Mouse (Mus musculus) spleen, postnatal 36 days (tissue): ENCODE results near the gene Pdzd2.

Source experiments
- DNase-seq, 2 experiments: peaks; one replicate each; pipeline ENCODE4 v3.0.0; 2022; ENCODE audit warnings: low spot score in 2 of 2, mixed read lengths in 1 of 2

Gene Pdzd2

DNA sequence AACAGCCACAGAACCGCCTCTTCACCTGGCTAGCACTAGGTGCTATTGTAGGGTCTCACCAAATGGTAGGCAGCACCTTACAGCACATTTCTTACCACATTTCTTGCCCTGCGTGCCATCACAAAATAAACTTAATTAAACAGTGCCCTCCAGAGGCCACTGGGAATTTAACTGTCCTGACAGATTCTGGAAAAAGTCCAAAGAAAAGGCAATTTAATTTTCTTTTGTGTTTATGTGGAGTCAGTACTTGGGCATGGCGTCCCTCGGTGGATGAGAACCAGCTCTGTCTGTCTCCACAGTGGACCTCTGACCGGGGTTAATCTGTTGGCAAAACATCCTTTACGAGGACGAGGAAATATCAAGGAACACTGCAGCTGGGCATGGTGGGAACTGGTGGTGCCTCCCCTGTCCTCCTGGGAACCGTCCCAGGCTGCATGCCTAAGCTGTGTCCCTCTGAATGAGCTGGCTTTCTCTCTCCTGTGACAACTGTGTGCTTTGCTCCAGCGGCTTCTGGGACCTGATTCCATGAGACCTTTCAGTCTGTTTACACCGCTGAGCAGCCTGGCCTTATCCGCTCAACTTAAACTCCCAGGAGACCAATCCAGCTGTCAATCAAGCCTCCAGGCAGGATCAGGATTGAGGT lies 162.5 kb downstream of the Pdzd2 start:
- peak in 1 of 2 experiments; percentile 19 for DNase-seq

DNA sequence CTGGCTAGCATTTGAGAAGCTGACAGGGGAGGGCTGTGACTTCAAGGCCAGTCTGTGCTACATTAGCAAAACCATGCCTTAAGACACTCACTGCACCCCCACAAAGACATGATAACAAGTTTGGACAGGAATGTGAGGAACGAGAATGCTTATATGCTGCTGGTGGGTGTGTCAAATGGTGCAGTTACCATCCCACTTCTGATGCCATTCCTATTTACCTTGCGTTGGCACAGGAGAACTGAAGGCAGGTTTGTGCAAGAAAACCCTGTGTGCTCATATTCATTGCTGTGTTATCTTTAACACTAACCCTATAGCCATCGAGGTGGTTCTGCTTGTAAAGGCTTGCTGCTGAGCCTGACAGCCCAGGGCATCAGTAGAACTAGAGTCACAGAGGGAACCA lies 166.1 kb downstream of the Pdzd2 start:
- no peak for DNase-seq

GRCm38 (mm10) chr15:12571168-12571567 lies 168.6 kb downstream of the Pdzd2 start:
- no peak for DNase-seq

DNA sequence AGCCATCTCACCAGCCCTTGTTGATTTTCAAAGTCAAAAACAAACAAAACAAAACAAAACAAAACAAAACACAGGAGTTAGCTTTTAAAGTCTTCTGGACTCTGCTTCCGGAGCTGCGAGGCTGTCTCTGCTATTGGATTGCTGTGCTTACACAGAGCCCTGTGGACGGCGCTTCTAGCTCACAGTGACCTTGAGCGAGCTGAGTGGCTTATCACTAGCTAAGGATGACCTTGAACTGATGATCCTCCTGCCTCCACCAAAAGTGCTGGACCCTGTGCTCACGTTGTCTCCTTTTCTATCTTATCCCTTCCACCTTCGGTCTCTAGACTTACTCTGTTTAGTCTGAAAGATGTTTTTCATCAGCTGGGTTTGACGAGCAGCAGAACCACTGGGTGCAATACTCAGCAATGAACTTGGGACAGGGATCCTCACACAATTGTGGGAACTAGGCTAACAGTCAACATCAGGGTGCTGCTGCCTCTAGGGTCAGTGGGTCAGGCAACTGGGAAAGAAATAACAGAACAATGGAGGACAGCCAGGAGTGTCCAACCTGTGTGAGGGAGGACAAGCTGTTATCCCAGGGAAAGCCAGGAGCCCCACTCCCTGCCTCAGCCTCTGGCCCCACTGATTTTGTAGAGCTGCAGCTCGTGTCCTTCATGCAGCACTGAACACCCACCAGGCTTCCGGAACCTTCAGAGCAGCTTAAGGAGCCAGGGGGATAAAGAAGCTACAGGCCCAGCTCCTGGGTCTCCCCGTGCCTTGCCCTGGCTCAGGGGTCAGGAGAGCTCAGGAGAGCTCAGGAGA lies 172.9 kb downstream of the Pdzd2 start:
- no peak for DNase-seq

GRCm38 (mm10) chr15:12565281-12565680 lies 174.4 kb downstream of the Pdzd2 start:
- peak; percentile 4 to 22 for DNase-seq

GRCm38 (mm10) chr15:12560505-12560904 lies 179.2 kb downstream of the Pdzd2 start:
- no peak for DNase-seq

GRCm38 (mm10) chr15:12557663-12558436 lies 181.9 kb downstream of the Pdzd2 start:
- DNase-seq = no peak

DNA sequence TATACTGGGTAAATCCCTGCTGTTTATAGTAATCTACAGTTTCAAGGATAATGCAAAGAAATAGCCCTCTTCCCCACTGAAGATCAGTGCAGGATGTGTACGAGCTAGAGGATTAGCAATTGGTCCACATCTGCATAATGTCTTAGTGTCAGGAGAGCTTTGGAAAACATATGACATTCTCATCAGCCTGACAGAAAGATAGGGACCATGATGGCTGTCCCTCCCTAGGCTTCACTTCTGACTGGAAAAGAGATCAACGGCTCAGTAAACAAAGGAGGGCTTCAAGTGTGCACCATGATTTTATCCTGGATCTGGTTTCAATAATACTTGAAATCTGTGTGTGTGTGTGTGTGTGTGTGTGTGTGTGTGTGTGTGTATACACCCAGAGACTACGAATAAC lies 186.5 kb downstream of the Pdzd2 start:
- DNase-seq = no peak

DNA sequence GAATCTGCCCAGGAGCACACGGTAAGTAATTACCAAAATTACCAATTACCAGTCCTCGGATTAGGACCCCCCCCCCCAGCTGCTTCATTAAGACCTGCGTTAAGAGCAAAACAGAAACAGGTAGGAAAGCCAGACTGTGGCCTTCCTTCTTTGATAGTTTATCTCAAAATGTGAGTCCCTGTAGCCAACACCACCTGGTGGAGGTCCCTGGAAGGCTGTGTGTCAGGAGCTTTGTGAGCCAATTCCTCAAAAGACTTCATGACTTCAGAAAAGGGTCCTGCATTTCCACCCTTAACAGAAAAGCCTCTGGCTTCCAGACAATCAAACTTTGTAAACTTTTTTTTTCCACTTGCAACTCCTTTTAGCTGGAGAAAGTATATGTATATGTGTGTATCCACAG lies 188.8 kb downstream of the Pdzd2 start:
- DNase-seq = no peak

DNA sequence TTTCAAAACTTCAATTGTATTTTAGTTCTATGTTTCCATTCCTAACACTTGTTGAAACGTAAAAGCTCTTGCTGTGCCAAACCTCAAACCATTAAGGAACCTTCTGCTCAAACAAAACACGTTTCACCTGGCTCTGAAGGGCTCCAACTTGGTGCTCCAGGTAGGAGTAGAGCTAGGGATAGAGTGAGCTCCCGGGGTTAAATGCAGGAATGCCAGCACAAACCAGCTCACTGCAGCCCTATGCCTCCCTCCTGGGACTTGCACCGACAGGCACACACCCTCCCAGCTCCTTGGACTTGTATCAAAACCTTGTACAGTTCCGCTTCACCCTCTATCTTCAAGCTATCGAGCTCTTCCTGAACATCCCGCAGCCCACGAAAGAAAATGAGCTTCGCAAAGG lies 189.3 kb downstream of the Pdzd2 start:
- DNase-seq = no peak

- peak; percentile 3 to 12 for DNase-seq
Measured at GRCm38 (mm10) chr15:12549919-12550305, 189.8 kb downstream of the Pdzd2 start.

GRCm38 (mm10) chr15:12549271-12549918 lies 190.3 kb downstream of the Pdzd2 start:
- no peak for DNase-seq

- no peak for DNase-seq
Measured at GRCm38 (mm10) chr15:12548696-12549095, 191.0 kb downstream of the Pdzd2 start.

- DNase-seq = no peak
Measured at GRCm38 (mm10) chr15:12547640-12548405, 191.9 kb downstream of the Pdzd2 start.

GRCm38 (mm10) chr15:12546781-12547180 lies 192.9 kb downstream of the Pdzd2 start:
- no peak for DNase-seq

- no peak for DNase-seq
Measured at GRCm38 (mm10) chr15:12545671-12546070, 194.1 kb downstream of the Pdzd2 start.

- no peak for DNase-seq
Measured at GRCm38 (mm10) chr15:12545220-12545619, 194.5 kb downstream of the Pdzd2 start.

DNA sequence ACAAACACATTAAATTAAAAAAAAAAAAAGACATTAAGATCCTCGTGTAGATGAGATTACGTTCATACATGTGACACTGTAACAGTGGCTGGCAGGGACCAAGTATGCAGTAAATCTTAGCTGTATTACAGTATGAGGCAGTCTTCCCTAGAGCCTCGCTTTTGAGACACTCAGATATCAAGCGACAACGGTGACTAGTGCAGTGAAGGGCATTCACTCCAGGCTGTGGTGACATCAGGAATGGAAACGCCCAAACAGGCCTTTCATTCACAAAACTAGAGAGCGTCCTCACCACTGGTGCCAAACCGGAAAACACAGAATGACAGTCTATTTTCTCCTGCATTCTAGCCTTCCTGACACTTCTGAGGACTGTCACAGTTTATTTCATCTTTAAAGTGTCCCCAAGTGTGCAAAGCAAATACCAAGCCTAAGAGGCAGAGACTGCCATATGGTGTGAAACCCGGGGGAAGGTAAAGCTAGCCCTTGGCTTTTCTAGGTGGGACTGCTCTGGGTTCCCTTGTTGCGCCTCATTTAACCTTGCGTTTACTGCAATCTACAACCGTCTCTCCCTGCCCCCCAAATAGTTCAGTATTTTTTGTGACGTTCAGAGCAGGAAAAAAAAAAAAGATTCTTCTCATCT lies 195.9 kb downstream of the Pdzd2 start:
- no peak for DNase-seq

- no peak for DNase-seq
Measured at GRCm38 (mm10) chr15:12542316-12542715, 197.4 kb downstream of the Pdzd2 start.

GRCm38 (mm10) chr15:12539618-12540302 lies 200.0 kb downstream of the Pdzd2 start:
- no peak for DNase-seq
